Mouse (Mus musculus): ENCODE data around the gene Btbd35f28.
"Not testable (repeated sequence)": the region's sequence is repeated elsewhere in the genome, so short reads cannot be mapped to it uniquely, and the experiment has no call there.

The Btbd35f28 gene

DNA sequence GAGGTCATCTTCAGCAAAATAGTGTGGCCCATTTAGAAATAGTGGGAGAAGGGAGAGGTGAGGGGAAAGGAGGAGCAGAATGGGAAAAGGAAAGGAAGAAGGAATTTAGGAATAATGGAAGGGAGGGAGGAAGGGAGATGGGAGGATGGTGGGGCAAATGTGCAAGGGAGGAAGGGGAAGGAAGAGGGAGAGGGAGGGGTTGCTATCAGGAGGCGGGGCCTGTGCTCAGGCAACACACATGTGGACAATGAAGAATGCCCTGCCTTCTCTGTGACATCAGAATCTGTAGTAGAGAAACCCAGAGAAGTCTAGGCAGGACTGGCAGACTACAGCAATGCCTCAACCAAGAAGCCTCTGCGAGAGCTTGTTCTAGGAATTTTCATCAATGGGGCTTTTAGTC is at the start of gene Btbd35f28:
Gene Btbd35f28, plus strand, starts transcription at position 301 of the 400 bp plus-strand sequence.
- DNase-seq = not testable (repeated sequence)

Measured in liver (tissue).